ENCODE assay signal across 8 mouse cellular contexts in genomic region chr9:109058006-109058765, GRCm38 (mm10). TPM values are rescaled to one million over a fixed set of nuclear protein-coding genes. Genes with fewer than 3 reads are reported as not detected.
DNase-seq lines count a peak whose midpoint lies in the region; ATAC-seq and TF ChIP-seq lines count a peak whose summit lies in the region.

No protein-coding gene starts in this region.

- TF ChIP-seq CTCF in left cerebral cortex, adult 2 months (IDR thresholded peaks at IDR 0.05): no peak
- no peak for TF ChIP-seq CTCF in bone marrow, adult 2 months (IDR thresholded peaks at IDR 0.05; ENCODE audit: control insufficient read depth, insufficient read depth, low read length)

- H3K27ac ChIP-seq in left cerebral cortex, adult 2 months: peak overlapping the region; percentile 87
- H3K27ac ChIP-seq in bone marrow, adult 2 months (ENCODE audit: control insufficient read depth, insufficient read depth, low read depth, low read length, poor library complexity): peak overlapping the region; percentile 78
- H3K27ac ChIP-seq in forebrain, embryonic 15.5 days (replicated peaks): no peak overlapping the region; the same call in 1 of the 2 replicates
- H3K27ac ChIP-seq in liver, embryonic 15.5 days (replicated peaks): peak overlapping the region; percentile 83

- no peak for ATAC-seq in forebrain, embryonic 15.5 days (replicated peaks)
- no peak for ATAC-seq in liver, embryonic 15.5 days (ENCODE audit: insufficient read depth)

- H3K27me3 ChIP-seq in forebrain, embryonic 15.5 days: no peaks in the 10 kb centered on the region
- H3K27me3 ChIP-seq in liver, embryonic 15.5 days: no peaks in the 10 kb centered on the region

- peaks cover 41% of the 10 kb centered on the region for H3K36me3 ChIP-seq in forebrain, embryonic 15.5 days
- H3K36me3 ChIP-seq in liver, embryonic 15.5 days (replicated peaks): peaks cover 31% of the 10 kb centered on the region

- no peak overlapping the region for H3K4me2 ChIP-seq in forebrain, embryonic 15.5 days (replicated peaks)
- peak overlapping the region; percentile 88 for H3K4me2 ChIP-seq in liver, embryonic 15.5 days

- intact Hi-C loops in left cerebral cortex, adult 2 months (cut with DNase I): no loop called here

- 0 out of 2 replicates have a peak overlapping the region, but pooled peaks have one; percentile 56 for H3K9ac ChIP-seq in forebrain, embryonic 15.5 days (replicated peaks)
- H3K9ac ChIP-seq in liver, embryonic 15.5 days: peak overlapping the region; percentile 46

- DNase-seq in left cerebral cortex, adult 2 months (ENCODE audit: extremely low spot score in 1 of 2, low spot score in 2 of 2): peak; percentile 14 to 16
- DNase-seq in left cerebral cortex, adult 11 months (ENCODE audit: low spot score): no peak
- DNase-seq in right cerebral cortex, postnatal 36 days (ENCODE audit: low spot score in 2 of 2): no peak
- DNase-seq in urinary bladder, postnatal 10 days (ENCODE audit: low spot score): no peak
- DNase-seq in left cerebral cortex, adult 9 months (ENCODE audit: low spot score in 2 of 2): no peak

- H3K9me3 ChIP-seq in forebrain, embryonic 15.5 days: no peaks in the 10 kb centered on the region
- H3K9me3 ChIP-seq in liver, embryonic 15.5 days (replicated peaks): no peaks in the 10 kb centered on the region

- peak; percentile 36; the same call in 1 of the 2 replicates for TF ChIP-seq POLR2A in bone marrow, adult 2 months (IDR thresholded peaks at IDR 0.05; ENCODE audit: borderline replicate concordance, control insufficient read depth, low read depth, low read length)

- WGBS in bone marrow, adult 2 months: 69% methylated on average over 19 of the region's 19 CpGs
- 94% methylated on average over 19 of the region's 19 CpGs for WGBS in forebrain, embryonic 15.5 days
- 86% methylated on average over 19 of the region's 19 CpGs for WGBS in liver, embryonic 15.5 days (ENCODE audit: insufficient replicate concordance)

- H3K4me3 ChIP-seq in left cerebral cortex, adult 2 months: no peak overlapping the region
- H3K4me3 ChIP-seq in bone marrow, adult 2 months (replicated peaks; ENCODE audit: control insufficient read depth, low read depth, low read length): peak overlapping the region; percentile 61
- H3K4me3 ChIP-seq in forebrain, embryonic 15.5 days: no peak overlapping the region
- H3K4me3 ChIP-seq in liver, embryonic 15.5 days (replicated peaks): peak overlapping the region; percentile 59

- peaks cover 11% of the 10 kb centered on the region for H3K4me1 ChIP-seq in bone marrow, adult 2 months (ENCODE audit: control insufficient read depth, insufficient read depth, low read length)
- H3K4me1 ChIP-seq in forebrain, embryonic 15.5 days: peaks cover 22% of the 10 kb centered on the region
- H3K4me1 ChIP-seq in liver, embryonic 15.5 days (replicated peaks): peaks cover 49% of the 10 kb centered on the region

RNA-seq across cellular contexts. Expression of gene Trex1, which starts 1.3 kb away (rescaled TPM):
- total RNA-seq in left cerebral cortex, adult 2 months (2021): 10 to 100 TPM; 11.7 to 15.3 TPM
- 10.1 and 19.5 TPM in 2 replicates for polyA plus RNA-seq in bone marrow, adult 2 months (2011; ENCODE audit: insufficient read depth, insufficient read length, low replicate concordance, missing spikeins)
- polyA plus RNA-seq in forebrain, embryonic 15.5 days (2015; fragmentation: Nextera tagmentation; extraction: Ambion mirVana): 16.5 and 16.7 TPM in 2 replicates
- 8.6 and 9.8 TPM in 2 replicates for polyA plus RNA-seq in liver, embryonic 15.5 days (2015; fragmentation: Nextera tagmentation; extraction: Ambion mirVana)

RNA-seq across cellular contexts. Expression of gene Atrip, which starts 15.7 kb away (rescaled TPM):
- 10 to 100 TPM; 28.0 to 28.3 TPM for total RNA-seq in left cerebral cortex, adult 2 months (2021)
- 5.8 and 10.2 TPM in 2 replicates for polyA plus RNA-seq in bone marrow, adult 2 months (2011; ENCODE audit: insufficient read depth, insufficient read length, low replicate concordance, missing spikeins)
- 32.0 and 36.5 TPM in 2 replicates for polyA plus RNA-seq in forebrain, embryonic 15.5 days (2015; fragmentation: Nextera tagmentation; extraction: Ambion mirVana)
- 9.2 and 12.6 TPM in 2 replicates for polyA plus RNA-seq in liver, embryonic 15.5 days (2015; fragmentation: Nextera tagmentation; extraction: Ambion mirVana)

RNA-seq across cellular contexts. Expression of gene Shisa5, which starts 19.8 kb away (rescaled TPM):
- 10 to 100 TPM; 71.6 to 77.5 TPM for total RNA-seq in left cerebral cortex, adult 2 months (2021)
- 69.2 and 133 TPM in 2 replicates for polyA plus RNA-seq in bone marrow, adult 2 months (2011; ENCODE audit: insufficient read depth, insufficient read length, low replicate concordance, missing spikeins)
- 48.0 and 49.0 TPM in 2 replicates for polyA plus RNA-seq in forebrain, embryonic 15.5 days (2015; fragmentation: Nextera tagmentation; extraction: Ambion mirVana)
- 23.1 and 23.6 TPM in 2 replicates for polyA plus RNA-seq in liver, embryonic 15.5 days (2015; fragmentation: Nextera tagmentation; extraction: Ambion mirVana)

RNA-seq across cellular contexts. Expression of gene Ccdc51, which starts 24.1 kb away (rescaled TPM):
- 1 to 10 TPM; 8.0 to 8.6 TPM for total RNA-seq in left cerebral cortex, adult 2 months (2021)
- polyA plus RNA-seq in bone marrow, adult 2 months (2011; ENCODE audit: insufficient read depth, insufficient read length, low replicate concordance, missing spikeins): 3.4 and 6.0 TPM in 2 replicates
- polyA plus RNA-seq in forebrain, embryonic 15.5 days (2015; fragmentation: Nextera tagmentation; extraction: Ambion mirVana): 17.3 and 18.4 TPM in 2 replicates
- 11.4 and 12.0 TPM in 2 replicates for polyA plus RNA-seq in liver, embryonic 15.5 days (2015; fragmentation: Nextera tagmentation; extraction: Ambion mirVana)

RNA-seq across cellular contexts. Expression of gene Tma7, which starts 24.2 kb away (rescaled TPM):
- 100 to 1,000 TPM; 312 to 332 TPM for total RNA-seq in left cerebral cortex, adult 2 months (2021)
- polyA plus RNA-seq in bone marrow, adult 2 months (2011; ENCODE audit: insufficient read depth, insufficient read length, low replicate concordance, missing spikeins): 206 and 254 TPM in 2 replicates
- polyA plus RNA-seq in forebrain, embryonic 15.5 days (2015; fragmentation: Nextera tagmentation; extraction: Ambion mirVana): 568 and 598 TPM in 2 replicates
- polyA plus RNA-seq in liver, embryonic 15.5 days (2015; fragmentation: Nextera tagmentation; extraction: Ambion mirVana): 249 and 328 TPM in 2 replicates

Comparison
In these comparisons a context has a peak if more than half of its experiments do, and no peak if none do; other contexts are left out.
1. DNase-seq: peak in left cerebral cortex, adult 2 months (2 of 2); none in left cerebral cortex, adult 11 months (single experiment), right cerebral cortex, postnatal 36 days (0 of 2), urinary bladder, postnatal 10 days (single experiment) and left cerebral cortex, adult 9 months (0 of 2).
2. H3K4me3 ChIP-seq: peak in bone marrow, adult 2 months (single experiment) and liver, embryonic 15.5 days (single experiment); none in left cerebral cortex, adult 2 months (single experiment) and forebrain, embryonic 15.5 days (single experiment).